Mouse (Mus musculus): ENCODE data around the gene Vps29. TPM values are rescaled to one million over a fixed set of nuclear protein-coding genes. Genes with fewer than 3 reads are reported as not detected.

Gene Vps29
- polyA plus RNA-seq, 1 experiment from 2014 or later, result 192 TPM

DNA sequence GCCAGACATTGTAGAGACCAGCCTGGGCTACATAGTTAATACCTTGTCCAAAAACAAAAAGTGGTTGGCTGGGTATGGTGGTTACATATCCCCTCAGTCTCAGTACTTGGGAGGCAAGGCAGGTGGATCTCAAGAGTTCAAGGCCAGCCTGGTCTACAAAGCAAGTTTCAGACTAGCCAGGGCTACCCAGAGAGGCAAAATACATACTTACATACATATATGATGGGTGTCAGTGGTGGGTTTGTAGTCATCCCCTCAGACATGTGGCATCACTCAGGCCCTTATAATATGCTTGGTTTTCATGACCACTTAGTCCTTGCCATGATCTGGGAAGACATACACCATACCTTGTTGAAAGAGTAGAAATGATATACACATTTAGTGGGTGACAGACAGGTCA, 36.5 kb downstream of the Vps29 start:
- H3K4me3 ChIP-seq, result no peak overlapping the region
- H3K4me1 ChIP-seq, result peaks cover 12% of the 10 kb centered on the region
- H3K9me3 ChIP-seq, result no peaks in the 10 kb centered on the region
- 0 out of 2 replicates have a peak, but pooled peaks cover 6% of the 10 kb centered on the region for H3K36me3 ChIP-seq
- no peak for ATAC-seq (ENCODE audit: insufficient number of reproducible peaks, insufficient read depth, low FRiP score, low TSS enrichment, low read depth)
- no peaks in the 10 kb centered on the region for H3K27me3 ChIP-seq
- no peak overlapping the region for H3K9ac ChIP-seq
- no peak overlapping the region for H3K4me2 ChIP-seq
- H3K27ac ChIP-seq, result no peak overlapping the region

DNA sequence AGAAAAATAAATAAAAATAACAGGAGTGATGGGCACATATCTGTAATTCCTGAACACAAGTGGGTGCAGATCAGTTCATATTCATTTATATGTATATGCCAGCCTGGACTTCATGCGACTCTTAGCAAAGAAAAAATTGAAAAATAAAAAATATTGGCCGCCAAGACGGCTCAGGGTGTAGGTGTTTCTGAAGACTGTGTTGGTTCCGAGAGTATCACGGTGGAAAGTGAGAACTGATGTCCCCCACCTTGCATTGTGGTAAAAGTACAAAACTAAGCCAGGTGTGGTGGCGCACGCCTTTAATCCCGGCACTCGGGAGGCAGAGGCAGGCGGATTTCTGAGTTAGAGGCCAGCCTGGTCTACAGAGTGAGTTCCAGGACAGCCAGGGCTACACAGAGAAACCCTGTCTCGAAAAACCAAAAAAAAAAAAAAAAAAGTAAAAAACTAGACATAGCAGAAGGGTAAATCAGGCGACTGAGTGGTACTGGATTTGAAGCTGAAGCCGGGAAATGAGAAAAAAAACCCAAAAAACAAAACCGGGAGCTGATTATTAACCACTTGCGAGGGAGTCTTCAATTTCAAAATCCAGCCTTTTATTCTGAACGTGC, 37.1 kb downstream of the Vps29 start:
- peaks cover 12% of the 10 kb centered on the region for H3K4me1 ChIP-seq
- WGBS, result 54% methylated on average over 16 of the region's 16 CpGs
- H3K4me3 ChIP-seq, result peak overlapping the region; percentile 85
- no peak overlapping the region for H3K27ac ChIP-seq
- no peak overlapping the region; the same call in 1 of the 2 replicates for H3K9ac ChIP-seq
- H3K4me2 ChIP-seq, result peak overlapping the region; percentile 87
- H3K36me3 ChIP-seq, result 0 out of 2 replicates have a peak, but pooled peaks cover 6% of the 10 kb centered on the region
- no peaks in the 10 kb centered on the region for H3K9me3 ChIP-seq
- no peak for ATAC-seq (ENCODE audit: insufficient number of reproducible peaks, insufficient read depth, low FRiP score, low TSS enrichment, low read depth)
- H3K27me3 ChIP-seq, result no peaks in the 10 kb centered on the region

GRCm38 (mm10) chr5:122391786-122392180, 37.6 kb downstream of the Vps29 start, which contains the start of gene Arpc3:
Arpc3 (plus strand) TSS chr5:122391878.
- no peaks in the 10 kb centered on the region for H3K9me3 ChIP-seq
- 0 out of 2 replicates have a peak within 1 kb of the TSS, but pooled peaks have one; percentile 33 for H3K27ac ChIP-seq
- peak within 1 kb of the TSS; percentile 85 for H3K4me3 ChIP-seq
- H3K4me1 ChIP-seq, result peaks cover 12% of the 10 kb centered on the region
- H3K4me2 ChIP-seq, result peak within 1 kb of the TSS; percentile 87
- H3K27me3 ChIP-seq, result no peaks in the 10 kb centered on the region
- under 1% methylated on average over 39 of the region's 39 CpGs for whole genome bisulfite sequencing
- peak; percentile 81 for ATAC-seq (ENCODE audit: insufficient number of reproducible peaks, insufficient read depth, low FRiP score, low TSS enrichment, low read depth)
- H3K36me3 ChIP-seq, result peaks cover 9% of the 10 kb centered on the region
- H3K9ac ChIP-seq, result peak within 1 kb of the TSS; percentile 93

DNA sequence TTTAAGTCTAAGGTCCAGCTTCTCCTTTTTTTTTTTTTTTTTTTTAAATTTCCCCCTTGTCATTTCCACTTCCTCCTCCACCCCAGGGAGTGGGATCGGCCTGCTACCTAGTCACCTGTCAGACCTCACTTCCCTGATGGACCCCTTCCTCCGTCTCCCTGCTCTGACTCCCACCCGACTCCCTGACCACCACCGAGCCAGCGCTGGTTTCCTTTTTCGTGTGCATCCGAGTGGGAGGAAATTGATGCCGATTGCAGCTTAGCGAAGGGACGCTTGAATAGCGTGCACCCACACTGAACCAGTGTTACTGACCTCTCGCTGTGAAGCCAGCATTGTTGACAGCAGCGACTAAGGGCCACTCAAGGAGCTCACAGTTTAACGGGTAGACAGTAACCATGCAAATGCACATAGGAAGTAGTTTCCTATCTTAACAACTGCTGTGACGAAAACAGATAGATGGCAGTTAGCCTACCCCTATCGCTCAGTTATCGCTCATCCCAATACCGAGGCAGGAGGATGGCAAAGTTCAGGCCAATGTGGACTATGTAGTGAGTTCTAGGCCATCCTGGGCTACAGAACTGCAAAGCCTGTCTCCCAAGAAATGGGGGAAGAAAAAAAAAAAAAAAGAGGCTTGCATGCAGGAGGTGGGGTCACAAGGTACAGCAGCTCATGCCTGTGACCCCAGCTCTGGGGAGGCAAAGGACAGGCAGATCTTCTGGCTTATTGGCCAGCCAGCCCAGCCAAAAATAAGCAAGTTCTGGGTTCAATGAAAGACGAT, 38.2 kb downstream of the Vps29 start:
- Histone ChIP-seq H3K27ac (no peak overlapping the region), H3K9ac (peak overlapping the region; percentile 93), H3K36me3 (peaks cover 16% of the 10 kb centered on the region), H3K9me3 (no peaks in the 10 kb centered on the region), H3K4me1 (peaks cover 12% of the 10 kb centered on the region), H3K27me3 (no peaks in the 10 kb centered on the region), H3K4me3 (peak overlapping the region; percentile 85), H3K4me2 (peak overlapping the region; percentile 87)
- ATAC-seq (ENCODE audit: insufficient number of reproducible peaks, insufficient read depth, low FRiP score, low TSS enrichment, low read depth), result no peak
- 17% methylated on average over 19 of the region's 19 CpGs for WGBS

DNA sequence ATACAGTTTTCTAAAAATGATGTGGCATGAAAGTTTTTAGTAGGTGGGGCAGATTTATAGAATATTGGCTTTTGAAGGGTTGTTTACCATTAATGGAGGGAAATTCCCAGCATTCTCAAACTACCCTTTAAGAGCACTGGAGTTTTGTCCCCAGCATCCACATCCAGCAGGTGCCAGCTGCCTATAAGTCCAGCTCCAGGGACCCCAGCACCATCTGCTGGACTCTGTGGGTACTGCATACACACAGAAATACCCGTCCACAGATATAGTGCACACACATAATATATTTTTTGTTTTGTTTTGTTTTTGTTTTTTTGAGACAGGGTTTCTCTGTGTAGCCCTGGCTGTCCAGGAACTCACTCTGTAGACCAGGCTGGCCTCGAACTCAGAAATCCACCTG, 39.7 kb downstream of the Vps29 start:
- H3K27me3 ChIP-seq, result no peaks in the 10 kb centered on the region
- no peak overlapping the region for H3K4me2 ChIP-seq
- no peak overlapping the region for H3K4me3 ChIP-seq
- no peak for ATAC-seq (ENCODE audit: insufficient number of reproducible peaks, insufficient read depth, low FRiP score, low TSS enrichment, low read depth)
- no peak overlapping the region for H3K27ac ChIP-seq
- no peak overlapping the region for H3K9ac ChIP-seq
- H3K4me1 ChIP-seq, result peaks cover 12% of the 10 kb centered on the region
- peaks cover 23% of the 10 kb centered on the region for H3K36me3 ChIP-seq
- H3K9me3 ChIP-seq, result no peaks in the 10 kb centered on the region
- WGBS, result 60% methylated on average over 2 of the region's 2 CpGs

GRCm38 (mm10) chr5:122396791-122397190, 42.6 kb downstream of the Vps29 start:
- peaks cover 12% of the 10 kb centered on the region for H3K4me1 ChIP-seq
- no peak overlapping the region for H3K4me3 ChIP-seq
- no peak for ATAC-seq (ENCODE audit: insufficient number of reproducible peaks, insufficient read depth, low FRiP score, low TSS enrichment, low read depth)
- H3K9me3 ChIP-seq, result no peaks in the 10 kb centered on the region
- H3K36me3 ChIP-seq, result peaks cover 43% of the 10 kb centered on the region
- WGBS, result 85% methylated on average over 10 of the region's 10 CpGs
- H3K27ac ChIP-seq, result peak overlapping the region; percentile 39
- H3K4me2 ChIP-seq, result no peak overlapping the region
- H3K9ac ChIP-seq, result no peak overlapping the region
- H3K27me3 ChIP-seq, result no peaks in the 10 kb centered on the region

- WGBS, result 89% methylated on average over 8 of the region's 8 CpGs
Measured at GRCm38 (mm10) chr5:122397495-122397894, 43.3 kb downstream of the Vps29 start.

GRCm38 (mm10) chr5:122399871-122400270, 45.7 kb downstream of the Vps29 start:
- Histone ChIP-seq H3K4me1 (no peaks in the 10 kb centered on the region), H3K27ac (no peak overlapping the region), H3K4me3 (no peak overlapping the region), H3K27me3 (no peaks in the 10 kb centered on the region), H3K36me3 (peaks cover 72% of the 10 kb centered on the region), H3K9ac (no peak overlapping the region), H3K4me2 (no peak overlapping the region), H3K9me3 (no peaks in the 10 kb centered on the region)
- 94% methylated on average over 8 of the region's 8 CpGs for WGBS
- ATAC-seq (ENCODE audit: insufficient number of reproducible peaks, insufficient read depth, low FRiP score, low TSS enrichment, low read depth), result no peak

More at GRCm38 (mm10) chr5:122397495-122397894, 43.3 kb downstream of the Vps29 start:
- H3K9ac ChIP-seq, result no peak overlapping the region
- no peak overlapping the region for H3K27ac ChIP-seq
- peaks cover 10% of the 10 kb centered on the region for H3K4me1 ChIP-seq
- ATAC-seq (ENCODE audit: insufficient number of reproducible peaks, insufficient read depth, low FRiP score, low TSS enrichment, low read depth), result no peak
- no peak overlapping the region for H3K4me2 ChIP-seq
- no peak overlapping the region for H3K4me3 ChIP-seq
- H3K27me3 ChIP-seq, result no peaks in the 10 kb centered on the region
- no peaks in the 10 kb centered on the region for H3K9me3 ChIP-seq
- H3K36me3 ChIP-seq, result peaks cover 50% of the 10 kb centered on the region

DNA sequence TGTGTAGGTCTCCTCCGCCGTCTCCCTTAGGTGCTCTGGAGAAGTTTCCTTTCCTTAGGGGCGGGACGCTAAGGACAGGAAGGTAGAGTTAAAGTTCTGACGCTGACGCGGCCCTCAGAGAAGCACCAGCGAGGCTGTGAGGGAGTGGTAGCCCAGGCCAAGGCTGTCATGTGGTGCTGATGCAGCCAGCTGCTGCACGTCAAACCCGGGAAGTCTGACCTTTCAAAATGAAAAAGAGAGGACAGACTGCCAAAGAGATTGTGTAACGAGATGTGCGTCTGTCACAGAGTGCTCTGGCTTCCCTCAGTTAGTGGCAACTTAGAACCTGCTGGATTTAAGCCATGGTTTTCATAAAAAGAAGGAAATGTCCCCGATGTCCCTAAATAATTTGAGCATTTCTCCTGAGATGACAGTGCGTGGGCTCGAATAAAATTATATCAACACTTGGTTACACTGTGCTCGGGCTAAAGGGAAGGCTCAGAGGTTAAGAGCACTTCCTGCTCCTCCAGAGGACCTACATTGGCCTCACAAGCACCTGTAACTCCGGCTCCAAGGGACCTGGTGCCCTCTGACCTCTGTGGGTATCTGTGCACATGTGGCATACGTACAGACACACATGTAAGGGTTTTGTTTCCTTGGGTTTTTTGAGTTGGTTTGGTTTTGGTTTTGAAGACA, 46.6 kb downstream of the Vps29 start:
- H3K36me3 ChIP-seq, result peaks cover 76% of the 10 kb centered on the region

DNA sequence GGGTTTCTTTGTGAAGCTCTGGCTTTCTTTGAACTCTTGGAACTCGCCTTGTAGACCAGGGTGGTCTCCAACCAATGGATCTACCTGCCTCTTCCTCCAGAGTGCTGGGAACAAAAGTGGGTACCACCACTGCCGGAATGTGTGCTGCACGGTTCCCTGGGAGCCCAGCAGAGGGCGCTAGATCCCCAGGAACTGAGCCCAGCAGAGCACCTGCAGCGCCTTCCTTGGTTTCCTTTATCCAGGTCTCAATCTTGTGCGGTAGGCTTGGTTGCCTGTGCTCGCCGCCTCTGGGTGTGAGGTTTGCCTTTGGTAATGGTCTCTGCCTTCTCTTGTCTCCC, 47.1 kb downstream of the Vps29 start:
- Histone ChIP-seq H3K4me2 (no peak overlapping the region), H3K27me3 (no peaks in the 10 kb centered on the region), H3K4me1 (no peaks in the 10 kb centered on the region), H3K27ac (no peak overlapping the region), H3K9me3 (no peaks in the 10 kb centered on the region), H3K36me3 (peaks cover 81% of the 10 kb centered on the region), H3K4me3 (no peak overlapping the region), H3K9ac (no peak overlapping the region)
- no peak for ATAC-seq (ENCODE audit: insufficient number of reproducible peaks, insufficient read depth, low FRiP score, low TSS enrichment, low read depth)
- 25% methylated on average over 8 of the region's 8 CpGs for WGBS

More for the DNA sequence above, 46.6 kb downstream of the Vps29 start:
- H3K9ac ChIP-seq, result no peak overlapping the region
- no peaks in the 10 kb centered on the region for H3K4me1 ChIP-seq
- H3K27ac ChIP-seq, result no peak overlapping the region
- no peaks in the 10 kb centered on the region for H3K27me3 ChIP-seq
- no peak overlapping the region for H3K4me2 ChIP-seq
- ATAC-seq (ENCODE audit: insufficient number of reproducible peaks, insufficient read depth, low FRiP score, low TSS enrichment, low read depth), result no peak
- H3K9me3 ChIP-seq, result no peaks in the 10 kb centered on the region
- H3K4me3 ChIP-seq, result no peak overlapping the region
- 83% methylated on average over 18 of the region's 18 CpGs for WGBS

DNA sequence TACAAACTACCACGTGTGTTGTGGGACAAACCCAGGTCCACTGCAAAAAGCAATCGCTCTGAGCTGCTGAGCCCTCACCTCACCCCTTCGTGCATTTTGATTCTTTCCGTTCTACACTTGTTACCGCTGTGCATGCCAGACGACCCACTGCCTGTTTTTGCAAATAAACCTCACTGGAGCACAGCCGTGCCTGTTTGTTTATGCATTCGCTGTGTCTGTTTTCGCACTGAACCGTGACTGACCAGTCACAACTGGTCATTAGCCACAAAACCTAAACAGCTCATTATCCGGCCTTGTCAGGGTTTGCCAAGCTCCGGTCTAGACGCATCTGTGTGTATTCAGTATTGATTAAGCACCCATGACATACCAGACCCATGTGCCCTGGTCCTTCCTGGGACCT, 48.0 kb downstream of the Vps29 start:
- no peak overlapping the region for H3K4me2 ChIP-seq
- no peak overlapping the region; the same call in 1 of the 2 replicates for H3K9ac ChIP-seq
- H3K4me1 ChIP-seq, result no peaks in the 10 kb centered on the region
- H3K4me3 ChIP-seq, result no peak overlapping the region
- H3K27ac ChIP-seq, result no peak overlapping the region
- peaks cover 83% of the 10 kb centered on the region for H3K36me3 ChIP-seq
- H3K27me3 ChIP-seq, result no peaks in the 10 kb centered on the region
- 0 out of 2 replicates have a peak, but pooled peaks cover 3% of the 10 kb centered on the region for H3K9me3 ChIP-seq
- ATAC-seq (ENCODE audit: insufficient number of reproducible peaks, insufficient read depth, low FRiP score, low TSS enrichment, low read depth), result no peak
- WGBS, result 89% methylated on average over 13 of the region's 13 CpGs

All from embryonic facial prominence, embryonic 13.5 days (tissue).